Mouse (Mus musculus): Measurements from ENCODE around the gene Gm45808.
"Not testable (repeated sequence)": the region's sequence is repeated elsewhere in the genome, so short reads cannot be mapped to it uniquely, and the experiment has no call there.

The Gm45808 gene

GRCm38 (mm10) chr7:45509181-45509882 is 22.7 kb upstream of the Gm45808 start:
- DNase-seq = peak; percentile 31

GRCm38 (mm10) chr7:45508561-45508960 is 21.9 kb upstream of the Gm45808 start:
- no peak for DNase-seq

GRCm38 (mm10) chr7:45507583-45507982 is 21.0 kb upstream of the Gm45808 start:
- no peak for DNase-seq

- no peak for DNase-seq
Observed at GRCm38 (mm10) chr7:45498427-45498826, 11.8 kb upstream of the Gm45808 start.

- no peak for DNase-seq
Observed at GRCm38 (mm10) chr7:45494548-45494947, 7.9 kb upstream of the Gm45808 start.

- no peak for DNase-seq
Observed at GRCm38 (mm10) chr7:45492951-45493350, 6.3 kb upstream of the Gm45808 start.

GRCm38 (mm10) chr7:45492225-45492844 is 5.7 kb upstream of the Gm45808 start:
- DNase-seq = no peak

GRCm38 (mm10) chr7:45491264-45491663 is 4.7 kb upstream of the Gm45808 start:
- DNase-seq = no peak

- DNase-seq = no peak
Observed at GRCm38 (mm10) chr7:45490822-45491221, 4.2 kb upstream of the Gm45808 start.

- DNase-seq = no peak
Observed at GRCm38 (mm10) chr7:45489578-45489977, 3.0 kb upstream of the Gm45808 start.

GRCm38 (mm10) chr7:45488293-45489204 is 1.9 kb upstream of the Gm45808 start, which contains the start of gene Dhdh:
TSS of gene Dhdh (minus strand) at chr7:45488805.
- DNase-seq = peak; percentile 48

GRCm38 (mm10) chr7:45487861-45488292 is 1.3 kb upstream of the Gm45808 start:
- no peak for DNase-seq

- DNase-seq = no peak
Observed at GRCm38 (mm10) chr7:45486158-45486557, 453 bp downstream of the Gm45808 start.

GRCm38 (mm10) chr7:45484985-45485384 is 1.6 kb downstream of the Gm45808 start:
- DNase-seq = not testable (repeated sequence)

- no peak for DNase-seq
Observed at GRCm38 (mm10) chr7:45482166-45482565, 4.4 kb downstream of the Gm45808 start.

GRCm38 (mm10) chr7:45481374-45481927 is 5.2 kb downstream of the Gm45808 start, which contains the start of gene Tulp2:
TSS of gene Tulp2 (plus strand) at chr7:45481877.
- peak; percentile 82 for DNase-seq

GRCm38 (mm10) chr7:45480310-45480709 is 6.3 kb downstream of the Gm45808 start:
- DNase-seq = not testable (repeated sequence)

GRCm38 (mm10) chr7:45478774-45479173 is 7.8 kb downstream of the Gm45808 start:
- no peak for DNase-seq

GRCm38 (mm10) chr7:45477003-45477402 is 9.6 kb downstream of the Gm45808 start:
- DNase-seq = peak; percentile 68

GRCm38 (mm10) chr7:45476453-45476852 is 10.2 kb downstream of the Gm45808 start:
- DNase-seq = no peak

GRCm38 (mm10) chr7:45475291-45475969 is 11.2 kb downstream of the Gm45808 start:
- DNase-seq = no peak

- peak; percentile 79 for DNase-seq
Observed at GRCm38 (mm10) chr7:45470869-45471268, 15.7 kb downstream of the Gm45808 start.
